Mouse (Mus musculus): ENCODE data around the gene Fam71f1. TPM values are rescaled to one million over a fixed set of nuclear protein-coding genes. Genes with fewer than 3 reads are reported as not detected.

The Fam71f1 gene
- polyA plus RNA-seq, 1 experiment, result not detected

DNA sequence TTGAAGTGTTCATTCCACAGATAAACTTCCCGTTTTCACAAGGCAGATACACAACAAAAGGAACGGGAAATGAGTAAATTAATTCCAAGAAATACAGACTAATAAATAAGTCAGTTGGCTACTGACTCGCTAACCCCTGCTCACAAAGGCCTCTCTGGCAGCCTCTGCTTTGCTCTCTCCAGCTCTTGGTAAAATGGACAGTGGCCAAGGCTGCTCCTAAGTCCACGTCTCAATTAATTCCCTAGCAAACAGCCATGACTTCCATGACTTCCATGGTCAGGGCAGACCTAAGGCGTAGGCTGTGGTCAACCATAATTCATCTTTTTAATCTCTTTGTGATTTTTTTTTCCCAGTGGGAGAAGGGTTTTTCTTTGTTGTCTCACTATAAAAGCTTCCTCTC lies 31.0 kb upstream of the Fam71f1 start:
- no peak for TF ChIP-seq POLR2A (IDR thresholded peaks at IDR 0.05; ENCODE audit: borderline replicate concordance, extremely low read depth, low read depth, low read length)
- no peak for TF ChIP-seq CTCF (IDR thresholded peaks at IDR 0.05; ENCODE audit: insufficient read depth, low read length)
- H3K4me3 ChIP-seq (replicated peaks; ENCODE audit: extremely low read depth, low read depth, low read length), result no peak overlapping the region

GRCm38 (mm10) chr6:29288651-29289050 lies 30.3 kb upstream of the Fam71f1 start:
- H3K4me1 ChIP-seq (ENCODE audit: control insufficient read depth, insufficient read depth, low read length), result no peaks in the 10 kb centered on the region
- no peak for DNase-seq
- no peak for TF ChIP-seq POLR2A (IDR thresholded peaks at IDR 0.05; ENCODE audit: borderline replicate concordance, extremely low read depth, low read depth, low read length)
- TF ChIP-seq CTCF (IDR thresholded peaks at IDR 0.05; ENCODE audit: insufficient read depth, low read length), result no peak
- H3K4me3 ChIP-seq (replicated peaks; ENCODE audit: extremely low read depth, low read depth, low read length), result no peak overlapping the region
- 57% methylated on average over 6 of the region's 6 CpGs for WGBS

More for the DNA sequence above, 31.0 kb upstream of the Fam71f1 start:
- H3K4me1 ChIP-seq (ENCODE audit: control insufficient read depth, insufficient read depth, low read length), result no peaks in the 10 kb centered on the region
- WGBS, result 72% methylated on average over 5 of the region's 5 CpGs
- no peak for DNase-seq

- no peaks in the 10 kb centered on the region for H3K4me1 ChIP-seq (ENCODE audit: control insufficient read depth, insufficient read depth, low read length)
- no peak for DNase-seq
- H3K4me3 ChIP-seq (replicated peaks; ENCODE audit: extremely low read depth, low read depth, low read length), result no peak overlapping the region
- TF ChIP-seq POLR2A (IDR thresholded peaks at IDR 0.05; ENCODE audit: borderline replicate concordance, extremely low read depth, low read depth, low read length) (no peak), CTCF (IDR thresholded peaks at IDR 0.05; ENCODE audit: insufficient read depth, low read length) (no peak)
- WGBS, result 41% methylated on average over 2 of the region's 2 CpGs
Measured at GRCm38 (mm10) chr6:29299112-29299511, 19.8 kb upstream of the Fam71f1 start.

GRCm38 (mm10) chr6:29303251-29303650 lies 15.7 kb upstream of the Fam71f1 start:
- TF ChIP-seq CTCF (IDR thresholded peaks at IDR 0.05; ENCODE audit: insufficient read depth, low read length), result no peak
- no peak for TF ChIP-seq POLR2A (IDR thresholded peaks at IDR 0.05; ENCODE audit: borderline replicate concordance, extremely low read depth, low read depth, low read length)
- no peaks in the 10 kb centered on the region for H3K4me1 ChIP-seq (ENCODE audit: control insufficient read depth, insufficient read depth, low read length)
- H3K4me3 ChIP-seq (replicated peaks; ENCODE audit: extremely low read depth, low read depth, low read length), result no peak overlapping the region
- DNase-seq, result no peak

DNA sequence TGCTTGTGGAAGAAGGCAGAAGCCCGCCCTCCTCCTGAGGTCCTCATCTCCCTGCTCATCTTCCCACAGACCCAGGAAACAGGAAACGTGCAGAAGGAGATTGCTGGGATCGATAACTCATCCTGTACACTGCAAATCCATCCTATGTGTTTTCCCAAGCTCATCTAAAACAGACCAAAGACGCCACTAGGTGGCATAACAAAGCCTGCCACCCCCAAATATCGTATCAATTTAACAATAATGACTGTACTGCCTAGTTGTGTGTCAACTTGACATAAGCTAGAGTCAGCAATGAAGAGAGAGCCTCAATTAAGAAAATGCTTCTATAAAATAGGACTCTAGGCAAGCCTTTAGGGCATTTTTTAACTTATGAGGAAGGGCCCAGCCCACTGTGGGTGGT lies 15.2 kb upstream of the Fam71f1 start:
- no peak for TF ChIP-seq POLR2A (IDR thresholded peaks at IDR 0.05; ENCODE audit: borderline replicate concordance, extremely low read depth, low read depth, low read length)
- TF ChIP-seq CTCF (IDR thresholded peaks at IDR 0.05; ENCODE audit: insufficient read depth, low read length), result no peak
- WGBS, result 29% methylated on average over 5 of the region's 5 CpGs
- H3K4me1 ChIP-seq (ENCODE audit: control insufficient read depth, insufficient read depth, low read length), result no peaks in the 10 kb centered on the region
- no peak overlapping the region for H3K4me3 ChIP-seq (replicated peaks; ENCODE audit: extremely low read depth, low read depth, low read length)
- DNase-seq, result no peak

GRCm38 (mm10) chr6:29305462-29305861 lies 13.5 kb upstream of the Fam71f1 start:
- DNase-seq, result no peak
- Histone ChIP-seq H3K4me3 (replicated peaks; ENCODE audit: extremely low read depth, low read depth, low read length) (no peak overlapping the region), H3K4me1 (ENCODE audit: control insufficient read depth, insufficient read depth, low read length) (no peaks in the 10 kb centered on the region)
- no peak for TF ChIP-seq POLR2A (IDR thresholded peaks at IDR 0.05; ENCODE audit: borderline replicate concordance, extremely low read depth, low read depth, low read length)
- no peak for TF ChIP-seq CTCF (IDR thresholded peaks at IDR 0.05; ENCODE audit: insufficient read depth, low read length)
- WGBS, result 90% methylated on average over 4 of the region's 4 CpGs

DNA sequence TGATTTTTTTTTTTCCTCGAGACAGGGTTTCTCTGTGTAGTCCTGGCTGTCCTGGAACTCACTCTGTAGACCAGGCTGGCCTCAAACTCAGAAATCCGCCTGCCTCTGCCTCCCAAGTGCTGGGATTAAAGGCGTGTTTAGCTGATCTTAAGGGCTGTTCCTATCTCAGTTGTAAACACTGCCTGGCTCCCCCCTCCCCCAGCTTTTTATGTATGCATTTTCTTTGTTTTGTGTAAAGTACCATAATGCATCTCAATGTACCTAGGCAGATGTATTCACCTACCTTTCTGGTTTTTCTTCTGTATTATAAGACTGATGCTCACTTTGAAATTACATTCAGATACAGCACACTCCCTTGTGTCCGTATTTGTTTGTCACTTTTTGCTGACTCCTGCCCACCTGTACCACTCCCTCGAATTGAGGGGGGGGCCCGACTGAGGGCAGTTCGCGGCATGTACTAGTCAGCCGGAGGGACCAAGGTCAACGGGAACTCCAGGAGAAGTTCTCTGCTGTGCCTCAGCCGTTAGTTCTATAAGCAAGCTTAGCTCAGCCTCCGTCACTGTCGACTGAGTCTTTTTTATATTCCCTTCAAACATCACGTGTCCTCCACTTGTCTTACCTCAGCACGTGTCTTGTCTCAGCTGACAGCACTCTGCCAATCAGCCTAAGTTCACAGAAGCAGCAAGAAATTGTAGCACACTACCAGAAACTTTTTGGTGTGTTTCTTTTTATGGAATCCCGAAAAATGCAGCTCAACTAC lies 9.9 kb upstream of the Fam71f1 start:
- Histone ChIP-seq H3K4me3 (replicated peaks; ENCODE audit: extremely low read depth, low read depth, low read length) (no peak overlapping the region), H3K4me1 (ENCODE audit: control insufficient read depth, insufficient read depth, low read length) (no peaks in the 10 kb centered on the region)
- 86% methylated on average over 16 of the region's 16 CpGs for WGBS
- DNase-seq, result no peak
- TF ChIP-seq CTCF (IDR thresholded peaks at IDR 0.05; ENCODE audit: insufficient read depth, low read length) (no peak), POLR2A (IDR thresholded peaks at IDR 0.05; ENCODE audit: borderline replicate concordance, extremely low read depth, low read depth, low read length) (no peak)

DNA sequence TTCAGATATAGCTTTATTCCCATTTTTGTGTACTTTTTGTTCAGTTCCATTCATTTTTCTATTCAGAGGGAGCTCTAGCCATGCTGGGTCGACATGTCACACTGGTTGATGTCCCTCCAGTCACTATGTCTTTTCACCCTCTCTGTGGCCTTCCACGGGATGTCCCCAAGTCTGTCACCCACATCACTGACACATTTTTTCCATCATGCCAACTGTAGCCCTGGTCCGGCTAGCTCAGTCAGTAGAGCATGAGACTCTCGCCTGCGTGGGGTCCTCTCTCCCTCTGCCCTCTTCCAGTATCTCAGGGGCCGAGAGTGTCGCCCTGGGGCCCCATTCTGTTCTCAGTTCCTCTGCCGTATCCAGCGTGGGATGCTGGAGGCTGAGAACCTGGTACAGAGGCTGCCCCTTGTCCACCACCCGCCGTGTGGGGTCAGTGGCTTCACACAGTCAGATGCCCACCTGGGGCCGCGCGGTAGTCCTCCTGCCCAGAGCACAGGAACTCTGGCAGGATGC lies 5.2 kb upstream of the Fam71f1 start:
- TF ChIP-seq CTCF (IDR thresholded peaks at IDR 0.05; ENCODE audit: insufficient read depth, low read length) (no peak), POLR2A (IDR thresholded peaks at IDR 0.05; ENCODE audit: borderline replicate concordance, extremely low read depth, low read depth, low read length) (no peak)
- WGBS, result 74% methylated on average over 14 of the region's 14 CpGs
- H3K4me1 ChIP-seq (ENCODE audit: control insufficient read depth, insufficient read depth, low read length), result no peaks in the 10 kb centered on the region
- no peak overlapping the region for H3K4me3 ChIP-seq (replicated peaks; ENCODE audit: extremely low read depth, low read depth, low read length)
- DNase-seq, result no peak

DNA sequence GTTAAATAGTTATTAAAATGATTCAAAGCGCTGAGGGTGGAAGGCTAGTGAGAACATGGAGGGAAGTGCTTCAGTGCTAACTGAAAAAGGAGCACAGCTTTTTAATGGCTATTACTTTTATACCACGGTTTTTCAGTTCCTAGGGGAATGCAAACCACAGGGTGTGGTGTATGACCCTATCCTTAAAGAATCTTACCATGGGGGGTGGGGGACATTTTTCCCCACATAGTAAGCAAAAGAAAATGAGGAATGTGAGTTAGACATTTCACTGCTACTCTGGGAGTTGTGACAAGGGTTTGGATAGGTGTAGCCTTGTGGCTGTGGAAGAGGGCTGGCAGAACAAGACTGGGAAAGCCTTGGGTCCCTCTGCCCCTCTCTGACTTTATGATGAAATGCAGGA lies 1.7 kb upstream of the Fam71f1 start:
- WGBS, result 67% methylated on average over 2 of the region's 2 CpGs
- Histone ChIP-seq H3K4me1 (ENCODE audit: control insufficient read depth, insufficient read depth, low read length) (no peaks in the 10 kb centered on the region), H3K4me3 (replicated peaks; ENCODE audit: extremely low read depth, low read depth, low read length) (no peak overlapping the region)
- no peak for DNase-seq
- TF ChIP-seq POLR2A (IDR thresholded peaks at IDR 0.05; ENCODE audit: borderline replicate concordance, extremely low read depth, low read depth, low read length) (no peak), CTCF (IDR thresholded peaks at IDR 0.05; ENCODE audit: insufficient read depth, low read length) (no peak)

GRCm38 (mm10) chr6:29317941-29318340 lies 999 bp upstream of the Fam71f1 start:
- Histone ChIP-seq H3K4me3 (replicated peaks; ENCODE audit: extremely low read depth, low read depth, low read length) (no peak overlapping the region), H3K4me1 (ENCODE audit: control insufficient read depth, insufficient read depth, low read length) (no peaks in the 10 kb centered on the region)
- TF ChIP-seq POLR2A (IDR thresholded peaks at IDR 0.05; ENCODE audit: borderline replicate concordance, extremely low read depth, low read depth, low read length) (no peak), CTCF (IDR thresholded peaks at IDR 0.05; ENCODE audit: insufficient read depth, low read length) (no peak)
- DNase-seq, result no peak
- WGBS, result 71% methylated on average over 3 of the region's 3 CpGs

Measured in lung, adult 2 months (tissue).